Mouse (Mus musculus) heart, postnatal 36 days (tissue): ENCODE measurements around the gene Gm29133. TPM values are rescaled to one million over a fixed set of nuclear protein-coding genes. Genes with fewer than 3 reads are reported as not detected.
A peak's percentile ranks its signal among the peaks of the same experiment; 100 is the strongest.

ENCODE experiments used
- DNase-seq, 2 experiments: peaks; one replicate each; pipeline ENCODE4 v3.0.0; 2021 to 2022
- intact Hi-C: fragments of 180-260 bp; cut with DNase I; formaldehyde crosslinking; loops from one replicate; pipeline ENCODE4 v1.15.1; 2025
- total RNA-seq, 2 experiments: library from RNA; stranded (reverse); gene quantifications; 2 replicates each; pipeline ENCODE4 v1.2.3; 2021

Gene Gm29133
- total RNA-seq: not detected

DNA sequence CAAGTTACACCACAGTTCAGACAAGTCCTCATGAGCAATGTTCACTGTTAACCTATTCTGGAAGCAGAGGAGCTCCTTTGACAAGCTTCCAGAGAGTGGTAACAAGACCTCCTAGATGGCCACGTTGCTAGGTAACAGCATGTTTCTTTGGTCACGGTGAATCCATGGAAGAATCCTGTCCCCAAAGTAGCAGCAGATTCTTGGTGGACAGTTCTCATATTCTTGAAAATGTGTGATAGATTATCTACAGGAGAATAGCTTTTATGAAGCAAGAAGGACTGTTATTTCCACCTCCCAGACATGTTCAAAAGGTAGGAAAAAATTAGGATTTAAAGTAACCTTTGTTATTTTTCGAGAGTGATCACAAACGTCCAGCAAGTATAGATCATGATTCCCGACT is at the start of gene Gm29133:
Gm29133 (plus strand) TSS at position 301 of the 400 bp plus-strand sequence.
- intact Hi-C loops: no loop called here
- no peak for DNase-seq

DNA sequence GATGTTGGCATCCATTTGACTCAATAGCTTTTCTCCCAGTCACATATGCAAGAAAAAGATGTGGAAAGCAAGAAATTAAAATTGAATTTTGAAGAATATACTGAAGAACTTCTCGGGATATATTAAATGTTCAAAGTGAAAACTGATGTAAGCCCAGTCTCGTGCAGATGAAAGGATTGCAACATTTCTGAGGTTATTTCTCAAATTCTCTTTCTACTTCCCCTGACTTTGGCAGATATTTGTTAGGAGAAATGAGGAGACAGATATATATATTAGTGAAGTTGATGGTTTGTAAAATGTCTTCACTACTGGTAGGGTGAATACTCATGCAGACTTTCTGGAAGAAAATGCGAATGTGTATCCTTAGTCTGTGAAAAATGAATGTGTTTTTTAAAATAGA is 48.9 kb upstream of the Gm29133 start:
- intact Hi-C loops: no loop called here
- DNase-seq: no peak

- intact Hi-C loops: no loop called here
- no peak for DNase-seq
Observed at GRCm38 (mm10) chr3:75701336-75701735, 46.7 kb upstream of the Gm29133 start.

DNA sequence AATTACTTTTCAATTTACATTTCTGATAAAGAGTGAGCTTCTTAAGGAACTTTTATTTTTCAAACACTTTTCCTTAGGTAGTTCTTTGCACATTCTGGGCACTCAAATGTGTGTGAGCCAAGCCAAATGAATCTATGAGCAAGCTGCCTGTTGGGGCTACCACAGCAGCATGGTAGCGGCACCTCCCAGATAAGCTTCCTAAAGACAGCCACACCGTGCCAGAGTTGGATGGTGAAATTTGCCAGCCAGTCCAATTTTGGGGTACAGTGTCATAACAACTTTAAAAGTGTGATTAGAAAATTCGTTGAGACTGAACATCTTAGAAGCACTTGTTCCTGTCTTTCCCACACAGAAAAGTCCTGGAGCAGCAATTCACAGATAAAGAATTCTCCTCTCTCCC is 41.5 kb upstream of the Gm29133 start:
- intact Hi-C loops: no loop called here
- DNase-seq: no peak

GRCm38 (mm10) chr3:75713678-75714295 is 34.2 kb upstream of the Gm29133 start:
- intact Hi-C loops: no loop called here
- no peak for DNase-seq

DNA sequence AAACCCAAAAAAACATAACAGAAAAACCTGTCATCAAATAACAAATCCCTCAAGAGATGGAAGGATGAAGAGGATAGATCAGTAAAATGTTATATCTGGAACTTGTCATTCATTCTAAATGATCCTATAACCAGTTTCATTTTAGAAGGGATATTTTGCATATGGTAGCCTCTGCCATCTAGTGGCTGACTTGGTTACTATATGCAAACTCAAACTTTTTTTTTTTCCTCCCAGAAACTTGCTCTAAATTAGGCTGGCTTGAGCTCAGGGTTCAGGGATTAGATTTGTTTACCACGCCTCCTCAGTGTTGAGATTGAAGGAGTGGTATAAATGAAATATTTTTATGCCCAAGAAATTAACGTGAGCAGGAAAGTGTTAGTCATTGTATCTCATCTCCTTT is 27.3 kb upstream of the Gm29133 start:
- intact Hi-C loops: loop anchor here (2.0 kb wide), 1 partner anchor 502 kb away; no protein-coding TSS in a partner anchor
- DNase-seq: no peak

GRCm38 (mm10) chr3:75730982-75731600 is 16.9 kb upstream of the Gm29133 start:
- intact Hi-C loops: no loop called here
- DNase-seq: no peak

- intact Hi-C loops: no loop called here
- no peak for DNase-seq
Observed at GRCm38 (mm10) chr3:75743664-75744437, 4.1 kb upstream of the Gm29133 start.

- DNase-seq: no peak
- intact Hi-C loops: no loop called here
Observed at GRCm38 (mm10) chr3:75745343-75745742, 2.7 kb upstream of the Gm29133 start.

GRCm38 (mm10) chr3:75763351-75763750 is 15.4 kb downstream of the Gm29133 start:
- intact Hi-C loops: no loop called here
- DNase-seq: no peak

DNA sequence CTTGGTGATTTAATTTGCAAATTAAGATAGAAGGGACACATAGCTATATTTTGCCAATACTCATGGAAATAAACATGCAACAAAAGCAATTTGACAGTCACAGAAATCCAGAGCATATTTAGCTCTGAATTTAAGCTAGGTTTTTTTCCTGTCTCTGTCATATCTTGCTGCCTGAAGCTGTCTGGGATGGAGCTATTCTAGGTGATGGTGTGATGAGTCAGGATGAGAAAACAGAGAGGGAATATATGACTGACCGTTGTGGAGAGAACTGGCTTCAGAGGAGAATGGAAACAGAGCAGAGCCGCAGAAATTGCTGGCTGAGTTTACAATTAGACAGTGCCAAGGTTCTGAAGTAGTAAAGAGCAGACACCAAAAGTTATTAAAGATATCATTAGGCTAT is 26.3 kb downstream of the Gm29133 start:
- no peak for DNase-seq
- intact Hi-C loops: no loop called here

DNA sequence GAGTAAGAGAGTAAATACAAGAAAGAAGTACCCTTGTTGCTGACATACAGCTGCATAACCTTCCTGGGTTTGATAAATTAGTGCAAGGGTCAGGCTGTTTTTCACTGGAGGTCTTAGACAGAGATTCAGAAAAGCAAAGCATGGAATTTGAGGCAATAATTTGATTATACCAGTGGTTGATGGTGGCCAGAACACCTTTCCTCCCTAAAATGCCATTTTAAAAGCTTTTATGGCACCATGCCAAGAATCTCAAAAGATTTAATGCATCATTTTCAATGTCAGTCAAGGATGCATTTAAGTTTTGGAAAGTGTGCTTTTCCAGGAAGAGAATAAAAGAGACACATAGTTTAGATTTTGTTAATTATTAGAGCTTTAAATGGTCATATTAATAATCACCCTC is 60.0 kb downstream of the Gm29133 start:
- DNase-seq: no peak
- intact Hi-C loops: no loop called here

DNA sequence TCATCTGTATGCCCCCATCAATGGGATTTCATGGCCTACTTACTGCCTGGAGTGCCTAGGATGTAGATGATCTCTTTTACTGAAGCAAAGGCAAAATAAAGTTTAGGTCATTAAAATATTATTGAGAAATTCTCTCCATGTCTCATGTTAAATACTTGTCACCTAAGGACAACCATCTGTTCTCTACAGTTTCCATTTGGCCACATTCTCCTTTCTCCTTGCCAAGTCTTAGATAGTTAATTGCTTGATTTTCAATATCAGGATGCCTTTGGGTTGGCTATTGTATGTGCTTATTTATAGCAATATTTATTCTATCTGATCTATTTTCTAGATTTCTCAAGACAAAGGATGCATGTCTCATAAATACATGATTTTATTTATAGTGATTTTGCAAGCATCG is 75.9 kb downstream of the Gm29133 start:
- DNase-seq: no peak
- intact Hi-C loops: no loop called here

- no peak for DNase-seq
- intact Hi-C loops: no loop called here
Observed at GRCm38 (mm10) chr3:75824458-75824857, 76.5 kb downstream of the Gm29133 start.

- DNase-seq: no peak
- intact Hi-C loops: no loop called here
Observed at GRCm38 (mm10) chr3:75834827-75835226, 86.8 kb downstream of the Gm29133 start.

GRCm38 (mm10) chr3:75835286-75835967 is 87.4 kb downstream of the Gm29133 start:
- DNase-seq: peak; percentile 25 to 31
- intact Hi-C loops: no loop called here

Other genes with a start within 250 kb of the Gm29133 start
- gene Pdcd10, start 191.3 kb upstream of the Gm29133 start, total RNA-seq: 10 to 100 TPM; 26.9 to 30.0 TPM
- 1 to 10 TPM; 4.3 to 5.7 TPM for gene Serpini1, start 190.7 kb upstream of the Gm29133 start, total RNA-seq
- 10 to 100 TPM; 19.2 to 19.5 TPM for gene Golim4, start 208.8 kb downstream of the Gm29133 start, total RNA-seq